Mouse (Mus musculus) heart, adult 2 months (tissue): Measurements from ENCODE around the gene Gm5136. TPM values are rescaled to one million over a fixed set of nuclear protein-coding genes. Genes with fewer than 3 reads are reported as not detected.

Experiments used
- DNase-seq, 2 experiments: peaks; one replicate each; pipeline ENCODE4 v3.0.0; 2021
- H3K27ac ChIP-seq: fragments of 200-600 bp; 2 replicates; pipeline ENCODE4 v1.8.1; 2022
- H3K27me3 ChIP-seq: fragments of 200-500 bp; 2 replicates; pipeline ENCODE4 v1.6.1; 2012; ENCODE audit warnings: mild to moderate bottlenecking, low read length, inconsistent platforms, mixed read lengths; ENCODE audit not compliant: control insufficient read depth, insufficient read depth
- H3K36me3 ChIP-seq: fragments of 200-500 bp; 2 replicates; pipeline ENCODE4 v1.6.1; 2012; ENCODE audit warnings: low read length, inconsistent platforms; ENCODE audit not compliant: control insufficient read depth, insufficient read depth
- H3K4me1 ChIP-seq: fragments of 200-500 bp; 2 replicates; pipeline ENCODE4 v1.6.1; 2011; ENCODE audit warnings: low read length; ENCODE audit not compliant: control insufficient read depth, insufficient read depth
- H3K4me3 ChIP-seq: fragments of 200-600 bp; 2 replicates; pipeline ENCODE4 v1.8.1; 2022
- H3K79me2 ChIP-seq: fragments of 200-500 bp; replicated peaks from 2 replicates; pipeline ENCODE4 v1.6.1; 2012; ENCODE audit warnings: mild to moderate bottlenecking, inconsistent platforms, low read length, moderate library complexity, mixed read lengths; ENCODE audit not compliant: control insufficient read depth, insufficient read depth
- H3K9ac ChIP-seq: fragments of 200-500 bp; 2 replicates; pipeline ENCODE4 v1.6.1; 2012; ENCODE audit warnings: low read depth, mild to moderate bottlenecking, control low read depth, inconsistent platforms, low read length, mixed read lengths
- CTCF ChIP-seq: fragments of 200-600 bp; IDR thresholded peaks from 2 replicates; pipeline ENCODE4 v1.8.1; 2022; ENCODE audit warnings: antibody characterized with exemption, mild to moderate bottlenecking, moderate library complexity
- EP300 ChIP-seq: fragments of 200-500 bp; IDR thresholded peaks from 2 replicates; pipeline ENCODE4 v1.6.1; 2011; ENCODE audit warnings: low read depth, low read length, control low read depth; ENCODE audit not compliant: insufficient read depth
- POLR2A ChIP-seq: fragments of 200-500 bp; IDR thresholded peaks from 2 replicates; pipeline ENCODE4 v1.6.1; 2011; ENCODE audit warnings: mild to moderate bottlenecking, low read depth, low read length, control low read depth; ENCODE audit not compliant: insufficient read depth
- WGBS: fragments of 180-500 bp; shearing (Covaris S2); methylation state at CpG from one replicate; pipeline ENCODE4 v1.1.7; 2018; 5-methylcytosine and 5-hydroxymethylcytosine counted together
- intact Hi-C: fragments of 180-260 bp; cut with DNase I; formaldehyde crosslinking; loops from one replicate; pipeline ENCODE4 v1.15.1; 2025
- long read RNA-seq: library from polyadenylated mRNA; stranded (forward); transcript quantifications from one replicate; pipeline ENCODE4 v2.0.0, GENCODE M21; 2021
- polyA plus RNA-seq: library from polyadenylated mRNA; depleted of rRNA; stranded (reverse); fragments of >200 nt; gene quantifications from 2 replicates; pipeline ENCODE4 v1.2.3, GENCODE M21; 2012; rRNA removed
- total RNA-seq, 2 experiments: library from RNA; stranded (reverse); gene quantifications; 2 replicates each; pipeline ENCODE4 v1.2.3; 2021

Gm5136 gene
- total RNA-seq (not detected), polyA plus RNA-seq (not detected in 2 replicates)
- long read RNA-seq, result 0 reads

GRCm38 (mm10) chr10:108699946-108700345 is at the start of gene Gm5136:
TSS of gene Gm5136 (minus strand) at chr10:108700160.
- Histone ChIP-seq H3K27ac (no peak within 1 kb of the TSS), H3K9ac (no peak within 1 kb of the TSS), H3K36me3 (no peaks in the 10 kb centered on the region), H3K27me3 (no peaks in the 10 kb centered on the region), H3K79me2 (no peaks in the 10 kb centered on the region), H3K4me1 (no peaks in the 10 kb centered on the region), H3K4me3 (no peak within 1 kb of the TSS)
- TF ChIP-seq EP300 (no peak), CTCF (no peak), POLR2A (no peak)
- DNase-seq, result no peak
- 94% methylated on average over 9 of the region's 9 CpGs for WGBS
- intact Hi-C loops, result no loop called here

DNA sequence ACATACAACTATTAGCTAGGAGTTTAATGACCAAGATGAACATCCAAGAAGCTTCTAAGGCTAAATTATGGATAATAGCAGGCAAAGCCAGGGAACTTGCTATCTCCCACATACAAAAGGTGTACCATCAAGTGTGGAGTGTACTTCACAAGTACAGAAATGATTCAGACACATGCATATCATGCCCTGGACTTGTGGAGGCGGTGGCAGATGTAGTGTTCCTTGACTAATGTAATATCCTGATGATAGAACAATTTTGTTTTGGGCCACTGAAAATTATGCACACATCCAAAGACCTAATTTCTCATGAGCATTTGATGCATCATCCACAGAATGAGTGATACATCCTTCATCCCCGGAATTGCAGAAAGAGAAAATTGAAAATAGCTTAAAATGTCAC is 43.8 kb upstream of the Gm5136 start:
- intact Hi-C loops, result no loop called here
- Histone ChIP-seq H3K79me2 (no peaks in the 10 kb centered on the region), H3K27me3 (no peaks in the 10 kb centered on the region), H3K9ac (no peak overlapping the region), H3K36me3 (no peaks in the 10 kb centered on the region), H3K27ac (no peak overlapping the region), H3K4me3 (no peak overlapping the region), H3K4me1 (no peaks in the 10 kb centered on the region)
- 74% methylated on average over 2 of the region's 2 CpGs for WGBS
- no peak for DNase-seq
- TF ChIP-seq CTCF, result no peak
- no peak for TF ChIP-seq EP300
- no peak for TF ChIP-seq POLR2A

- no peak for DNase-seq
- Histone ChIP-seq H3K27me3 (no peaks in the 10 kb centered on the region), H3K4me3 (no peak overlapping the region), H3K27ac (no peak overlapping the region), H3K79me2 (no peaks in the 10 kb centered on the region), H3K36me3 (no peaks in the 10 kb centered on the region), H3K4me1 (no peaks in the 10 kb centered on the region), H3K9ac (no peak overlapping the region)
- intact Hi-C loops, result loop anchor here (2.0 to 5.0 kb wide), 2 partner anchors 763 to 928 kb away; no protein-coding TSS in a partner anchor
- WGBS, result 38% methylated on average over 2 of the region's 2 CpGs
- TF ChIP-seq POLR2A (no peak), EP300 (no peak), CTCF (peak; percentile 70)
Measured at GRCm38 (mm10) chr10:108733982-108734381, 34.0 kb upstream of the Gm5136 start.

- Histone ChIP-seq H3K4me1 (no peaks in the 10 kb centered on the region), H3K9ac (no peak overlapping the region), H3K36me3 (no peaks in the 10 kb centered on the region), H3K27ac (no peak overlapping the region), H3K4me3 (no peak overlapping the region), H3K79me2 (no peaks in the 10 kb centered on the region), H3K27me3 (no peaks in the 10 kb centered on the region)
- DNase-seq, result no peak
- TF ChIP-seq POLR2A, result no peak
- 66% methylated on average over 8 of the region's 8 CpGs for WGBS
- intact Hi-C loops, result no loop called here
Measured at GRCm38 (mm10) chr10:108728961-108729360, 29.0 kb upstream of the Gm5136 start.

DNA sequence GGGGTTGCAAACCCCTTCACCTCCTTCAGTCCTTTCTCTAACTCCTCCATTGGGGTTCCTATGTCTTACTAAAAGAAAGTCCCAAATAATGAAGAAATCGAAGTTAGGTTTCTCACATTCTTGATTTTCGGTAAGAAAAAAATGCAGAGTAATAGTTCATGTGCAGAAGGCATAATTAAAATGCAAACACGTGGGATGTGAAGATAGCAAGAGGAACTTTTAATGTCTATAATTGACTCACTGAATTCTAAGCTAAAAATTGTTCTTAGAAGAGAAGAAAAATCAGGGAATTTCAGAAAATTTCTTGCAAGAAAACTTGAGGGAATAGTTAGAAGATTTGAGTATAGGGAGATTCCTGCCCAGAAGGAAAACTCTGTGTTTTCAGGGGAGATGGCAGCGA is 26.4 kb upstream of the Gm5136 start:
- TF ChIP-seq POLR2A (no peak), EP300 (no peak), CTCF (no peak)
- intact Hi-C loops, result no loop called here
- Histone ChIP-seq H3K27ac (no peak overlapping the region), H3K4me3 (no peak overlapping the region), H3K4me1 (no peaks in the 10 kb centered on the region), H3K27me3 (no peaks in the 10 kb centered on the region), H3K9ac (no peak overlapping the region), H3K36me3 (no peaks in the 10 kb centered on the region), H3K79me2 (no peaks in the 10 kb centered on the region)
- 77% methylated on average over 4 of the region's 4 CpGs for WGBS
- DNase-seq, result no peak

DNA sequence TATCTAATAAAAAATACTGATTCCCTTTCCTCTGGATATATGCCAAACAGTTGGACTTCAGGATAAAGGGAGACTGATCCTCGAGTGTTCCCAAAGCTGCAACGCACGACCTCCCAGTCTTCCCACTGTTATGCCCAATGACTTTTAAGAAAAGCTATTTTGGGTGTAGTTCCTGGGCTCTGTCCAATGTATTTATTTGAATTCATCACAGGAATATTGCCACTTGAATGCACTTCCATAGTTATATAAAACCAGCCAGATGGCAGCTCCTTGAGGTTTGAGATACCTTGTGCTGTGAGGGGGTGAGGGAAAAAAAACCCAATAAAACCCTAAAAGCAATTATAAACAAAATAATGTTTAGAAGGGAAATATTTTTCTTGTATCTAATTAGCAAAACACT is 24.9 kb upstream of the Gm5136 start:
- no peak for DNase-seq
- Histone ChIP-seq H3K79me2 (no peaks in the 10 kb centered on the region), H3K36me3 (no peaks in the 10 kb centered on the region), H3K4me3 (no peak overlapping the region), H3K27me3 (no peaks in the 10 kb centered on the region), H3K9ac (no peak overlapping the region), H3K27ac (no peak overlapping the region), H3K4me1 (no peaks in the 10 kb centered on the region)
- intact Hi-C loops, result no loop called here
- WGBS, result 62% methylated on average over 3 of the region's 3 CpGs
- TF ChIP-seq EP300 (no peak), POLR2A (no peak), CTCF (no peak)
